Mouse (Mus musculus) G1E (cell line): ENCODE measurements around the gene Sik3.

Experiments
- CTCF ChIP-seq: IDR thresholded peaks from 2 replicates; pipeline ENCODE4 v1.5.1; 2012; ENCODE audit warnings: low read depth, low read length, inconsistent platforms, mixed read lengths
- GATA1 ChIP-seq: IDR thresholded peaks from 2 replicates; pipeline ENCODE4 v1.6.1; 2012; ENCODE audit warnings: borderline replicate concordance, low read length, inconsistent platforms, mixed read lengths
- TAL1 ChIP-seq: conservative IDR thresholded peaks from 2 replicates; pipeline ENCODE4 v1.6.1; 2012; ENCODE audit warnings: low read depth, low read length, inconsistent platforms, mixed read lengths

- TF ChIP-seq CTCF (no peak), TAL1 (no peak), GATA1 (no peak)
Measured at GRCm38 (mm10) chr9:46235649-46236048, 223.0 kb downstream of the Sik3 start.
